Mouse (Mus musculus): ENCODE measurements around the gene Gm11555. TPM values are rescaled to one million over a fixed set of nuclear protein-coding genes. Genes with fewer than 3 reads are reported as not detected.
"Not testable (repeated sequence)": the region's sequence is repeated elsewhere in the genome, so short reads cannot be mapped to it uniquely, and the experiment has no call there.

The Gm11555 gene
- total RNA-seq, 2 experiments from 2014 or later, result not detected

DNA sequence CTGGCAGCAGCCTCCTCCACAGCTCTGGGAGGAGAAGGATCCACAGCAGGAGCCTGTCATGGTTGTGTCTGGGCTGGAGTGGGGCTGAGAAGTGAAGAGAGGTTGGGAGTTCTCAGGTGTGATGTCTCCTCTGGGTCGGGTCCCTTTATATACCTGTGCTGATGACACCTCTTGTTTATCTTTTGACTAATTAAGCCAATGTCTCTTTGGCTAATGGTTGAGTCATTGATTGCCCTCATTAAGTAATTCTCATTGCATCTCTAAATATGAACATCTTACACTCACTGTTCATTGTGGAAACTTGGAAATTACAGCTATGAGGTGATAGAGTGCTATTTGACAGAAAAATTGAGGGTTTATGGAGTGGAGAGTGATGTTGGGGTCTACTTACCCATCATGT lies 46.8 kb downstream of the Gm11555 start, which contains the start of gene Gm11938:
TSS of gene Gm11938 (minus strand) at position 101 of the 400 bp plus-strand sequence.
- DNase-seq (ENCODE audit: low spot score in 2 of 2), result not testable (repeated sequence)

Other genes with a start within 250 kb of the Gm11555 start
- 10 to 100 TPM; 10.8 to 12.0 TPM for gene Krt12, start 228.0 kb downstream of the Gm11555 start, total RNA-seq (2021)
- gene Krt20, start 212.1 kb downstream of the Gm11555 start, total RNA-seq (2021), result not detected
- not detected for gene Krt23, start 157.1 kb downstream of the Gm11555 start, total RNA-seq (2021)
- not detected for gene Krt39, start 128.9 kb downstream of the Gm11555 start, total RNA-seq (2021)
- gene Krt40, start 107.1 kb downstream of the Gm11555 start, total RNA-seq (2021), result not detected
- gene Krtap3-3, start 99.4 kb downstream of the Gm11555 start, total RNA-seq (2021), result not detected
- gene Krtap3-2, start 93.4 kb downstream of the Gm11555 start, total RNA-seq (2021), result not detected
- not detected for gene Gm11939, start 90.8 kb downstream of the Gm11555 start, total RNA-seq (2021)
- not detected for gene Krtap3-1, start 83.6 kb downstream of the Gm11555 start, total RNA-seq (2021)
- gene Krtap1-5, start 69.2 kb downstream of the Gm11555 start, total RNA-seq (2021), result not detected
- gene Krtap1-4, start 66.6 kb downstream of the Gm11555 start, total RNA-seq (2021), result not detected
- not detected for gene Krtap1-3, start 58.9 kb downstream of the Gm11555 start, total RNA-seq (2021)
- not detected for gene Krtap9-3, start 52.1 kb downstream of the Gm11555 start, total RNA-seq (2021)
- not detected for gene Gm11938, start 46.9 kb downstream of the Gm11555 start, total RNA-seq (2021)
- not detected for gene Gm11937, start 40.0 kb downstream of the Gm11555 start, total RNA-seq (2021)
- not detected for gene Krtap2-4, start 35.4 kb downstream of the Gm11555 start, total RNA-seq (2021)
- gene Gm11562, start 29.8 kb downstream of the Gm11555 start, total RNA-seq (2021), result not detected
- not detected for gene Krtap4-1, start 22.0 kb downstream of the Gm11555 start, total RNA-seq (2021)
- not detected for gene Krtap4-2, start 15.2 kb downstream of the Gm11555 start, total RNA-seq (2021)
- not detected for gene Krtap4-7, start 6.1 kb downstream of the Gm11555 start, total RNA-seq (2021)
- not detected for gene Gm11563, start 8.7 kb upstream of the Gm11555 start, total RNA-seq (2021)
- not detected for gene Krtap4-6, start 15.7 kb upstream of the Gm11555 start, total RNA-seq (2021)
- not detected for gene Gm14190, start 40.5 kb upstream of the Gm11555 start, total RNA-seq (2021)
- not detected for gene Gm14180, start 84.1 kb upstream of the Gm11555 start, total RNA-seq (2021)
- gene Gm11595, start 122.7 kb upstream of the Gm11555 start, total RNA-seq (2021), result not detected
- not detected for gene Krtap4-8, start 130.5 kb upstream of the Gm11555 start, total RNA-seq (2021)
- not detected for gene Krtap4-9, start 135.0 kb upstream of the Gm11555 start, total RNA-seq (2021)
- gene Gm11596, start 143.2 kb upstream of the Gm11555 start, total RNA-seq (2021), result not detected
- not detected for gene Gm11569, start 148.7 kb upstream of the Gm11555 start, total RNA-seq (2021)
- gene Gm11554, start 154.2 kb upstream of the Gm11555 start, total RNA-seq (2021), result not detected
- gene Krtap4-13, start 159.7 kb upstream of the Gm11555 start, total RNA-seq (2021), result not detected
- not detected for gene Gm11564, start 165.4 kb upstream of the Gm11555 start, total RNA-seq (2021)
- not detected for gene 2300003K06Rik, start 187.8 kb upstream of the Gm11555 start, total RNA-seq (2021)
- gene Krtap4-16, start 201.4 kb upstream of the Gm11555 start, total RNA-seq (2021), result not detected
- gene Gm11568, start 207.7 kb upstream of the Gm11555 start, total RNA-seq (2021), result not detected
- not detected for gene Gm11559, start 214.2 kb upstream of the Gm11555 start, total RNA-seq (2021)
- not detected for gene Krtap9-1, start 223.2 kb upstream of the Gm11555 start, total RNA-seq (2021)
- gene Gm11567, start 229.0 kb upstream of the Gm11555 start, total RNA-seq (2021), result not detected

Data from left cerebral cortex, adult 18-20 months (tissue).